Mouse (Mus musculus) small intestine, adult 2 months (tissue): ENCODE results near the gene Prg2.

Source experiments
- CTCF ChIP-seq: fragments of 200-500 bp; IDR thresholded peaks from 2 replicates; pipeline ENCODE4 v1.5.1; 2012; ENCODE audit warnings: low read depth, mild to moderate bottlenecking, control low read depth, inconsistent platforms, low read length, moderate library complexity, mixed read lengths; ENCODE audit not compliant: insufficient replicate concordance, insufficient read length; ENCODE audit errors: extremely low read depth
- POLR2A ChIP-seq: fragments of 200-500 bp; IDR thresholded peaks from 2 replicates; pipeline ENCODE4 v1.6.1; 2012; ENCODE audit warnings: low read depth, mild to moderate bottlenecking, control low read depth, inconsistent platforms, low read length, moderate library complexity

GRCm38 (mm10) chr2:85014588-85014982 lies 34.3 kb downstream of the Prg2 start:
- no peak for TF ChIP-seq CTCF
- no peak for TF ChIP-seq POLR2A
